Mouse (Mus musculus): ENCODE results near the gene Agap1. TPM values are rescaled to one million over a fixed set of nuclear protein-coding genes. Genes with fewer than 3 reads are reported as not detected.

Gene Agap1
- 8.5 and 8.7 TPM in 2 replicates for polyA plus RNA-seq (2015; fragmentation: Nextera tagmentation; extraction: Ambion mirVana)

- Histone ChIP-seq H3K36me3 (ENCODE audit: insufficient read depth, low read length) (no peaks in the 10 kb centered on the region), H3K27ac (peak within 1 kb of the TSS; percentile 77), H3K9me3 (replicated peaks; ENCODE audit: low read length) (no peaks in the 10 kb centered on the region), H3K4me2 (ENCODE audit: low read length) (peak within 1 kb of the TSS; percentile 97), H3K27me3 (ENCODE audit: insufficient read depth, low read length) (no peaks in the 10 kb centered on the region), H3K4me3 (replicated peaks; ENCODE audit: low read depth, low read length) (peak within 1 kb of the TSS; percentile 64), H3K4me1 (replicated peaks; ENCODE audit: insufficient read depth, low read length) (peaks cover 12% of the 10 kb centered on the region), H3K9ac (ENCODE audit: low read depth, low read length) (peak within 1 kb of the TSS; percentile 73)
- TF ChIP-seq CTCF (IDR thresholded peaks at IDR 0.05; ENCODE audit: low read depth) = no peak
- DNase-seq (ENCODE audit: low spot score) = peak; percentile 94
- ATAC-seq (replicated peaks; ENCODE audit: low FRiP score, low read depth) = peak; percentile 93
- WGBS = under 1% methylated on average over 71 of the region's 118 CpGs
Measured at GRCm38 (mm10) chr1:89454196-89455123, at the start of gene Agap1. Gene Agap1 (plus strand): TSS chr1:89454806.

GRCm38 (mm10) chr1:89405991-89406390, 48.6 kb upstream of the Agap1 start:
- Histone ChIP-seq H3K4me1 (replicated peaks; ENCODE audit: insufficient read depth, low read length) (no peaks in the 10 kb centered on the region), H3K9me3 (replicated peaks; ENCODE audit: low read length) (no peaks in the 10 kb centered on the region), H3K36me3 (ENCODE audit: insufficient read depth, low read length) (no peaks in the 10 kb centered on the region), H3K9ac (ENCODE audit: low read depth, low read length) (no peak overlapping the region), H3K4me3 (replicated peaks; ENCODE audit: low read depth, low read length) (no peak overlapping the region), H3K27me3 (ENCODE audit: insufficient read depth, low read length) (no peaks in the 10 kb centered on the region), H3K4me2 (ENCODE audit: low read length) (no peak overlapping the region), H3K27ac (no peak overlapping the region)
- WGBS = 58% methylated on average over 6 of the region's 6 CpGs
- no peak for TF ChIP-seq CTCF (IDR thresholded peaks at IDR 0.05; ENCODE audit: low read depth)
- DNase-seq (ENCODE audit: low spot score) (peak; percentile 25), ATAC-seq (replicated peaks; ENCODE audit: low FRiP score, low read depth) (no peak)

DNA sequence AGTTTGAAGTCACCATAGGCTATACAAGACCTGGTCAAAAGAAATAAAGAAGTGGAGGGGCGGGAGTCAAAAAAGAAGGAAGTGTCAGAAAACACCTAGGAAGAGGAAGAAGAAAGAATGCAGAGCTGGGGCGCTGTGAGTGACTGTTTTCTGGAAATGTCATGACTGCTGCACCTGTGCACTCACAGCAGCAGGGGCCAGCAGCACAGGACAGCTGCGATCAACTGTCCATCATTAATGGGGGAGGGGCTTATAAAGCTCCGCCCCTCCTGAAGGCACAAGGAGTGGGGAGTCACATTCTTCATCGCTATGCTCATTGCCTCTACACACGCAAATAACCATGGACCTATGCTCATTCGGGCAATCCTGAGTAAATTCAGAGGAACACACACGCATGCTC, 46.6 kb upstream of the Agap1 start:
- 80% methylated on average over 8 of the region's 8 CpGs for WGBS
- DNase-seq (ENCODE audit: low spot score) (no peak), ATAC-seq (replicated peaks; ENCODE audit: low FRiP score, low read depth) (no peak)
- Histone ChIP-seq H3K4me2 (ENCODE audit: low read length) (no peak overlapping the region), H3K27me3 (ENCODE audit: insufficient read depth, low read length) (no peaks in the 10 kb centered on the region), H3K9ac (ENCODE audit: low read depth, low read length) (no peak overlapping the region), H3K4me3 (replicated peaks; ENCODE audit: low read depth, low read length) (no peak overlapping the region), H3K4me1 (replicated peaks; ENCODE audit: insufficient read depth, low read length) (no peaks in the 10 kb centered on the region), H3K27ac (no peak overlapping the region), H3K9me3 (replicated peaks; ENCODE audit: low read length) (no peaks in the 10 kb centered on the region), H3K36me3 (ENCODE audit: insufficient read depth, low read length) (no peaks in the 10 kb centered on the region)
- no peak for TF ChIP-seq CTCF (IDR thresholded peaks at IDR 0.05; ENCODE audit: low read depth)

- no peaks in the 10 kb centered on the region for H3K9me3 ChIP-seq (replicated peaks; ENCODE audit: low read length)
- no peak for ATAC-seq (replicated peaks; ENCODE audit: low FRiP score, low read depth)
- no peak for DNase-seq (ENCODE audit: low spot score)
- H3K9ac ChIP-seq (ENCODE audit: low read depth, low read length) = no peak overlapping the region
- no peak for TF ChIP-seq CTCF (IDR thresholded peaks at IDR 0.05; ENCODE audit: low read depth)
- 68% methylated on average over 2 of the region's 2 CpGs for WGBS
- 0 out of 2 replicates have a peak, but pooled peaks cover 4% of the 10 kb centered on the region for H3K4me1 ChIP-seq (replicated peaks; ENCODE audit: insufficient read depth, low read length)
- no peaks in the 10 kb centered on the region for H3K27me3 ChIP-seq (ENCODE audit: insufficient read depth, low read length)
- H3K27ac ChIP-seq = no peak overlapping the region
- no peak overlapping the region for H3K4me2 ChIP-seq (ENCODE audit: low read length)
- H3K36me3 ChIP-seq (ENCODE audit: insufficient read depth, low read length) = no peaks in the 10 kb centered on the region
- no peak overlapping the region for H3K4me3 ChIP-seq (replicated peaks; ENCODE audit: low read depth, low read length)
Measured at GRCm38 (mm10) chr1:89413122-89413521, 41.5 kb upstream of the Agap1 start.

DNA sequence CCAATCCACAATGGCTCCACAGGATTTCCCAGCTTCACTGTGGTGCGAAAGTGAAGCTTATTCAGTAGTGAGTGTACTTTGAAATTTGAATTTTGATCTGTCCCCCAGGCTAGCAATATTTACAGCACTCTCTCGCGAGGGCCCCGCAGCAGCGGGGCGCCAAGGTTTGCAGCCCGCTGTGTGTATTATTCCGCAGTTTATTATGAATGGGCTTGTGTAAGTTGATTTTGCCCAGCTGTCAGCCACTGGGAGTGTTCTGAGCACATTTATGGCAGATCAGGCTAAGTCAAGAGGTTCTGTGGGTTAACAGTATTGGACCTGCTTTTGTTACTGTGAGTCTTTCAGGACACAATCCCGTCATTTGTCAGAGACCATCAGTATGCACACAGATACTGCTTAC, 40.0 kb upstream of the Agap1 start:
- Histone ChIP-seq H3K4me2 (ENCODE audit: low read length) (no peak overlapping the region), H3K27me3 (ENCODE audit: insufficient read depth, low read length) (no peaks in the 10 kb centered on the region), H3K4me1 (replicated peaks; ENCODE audit: insufficient read depth, low read length) (0 out of 2 replicates have a peak, but pooled peaks cover 4% of the 10 kb centered on the region), H3K36me3 (ENCODE audit: insufficient read depth, low read length) (no peaks in the 10 kb centered on the region), H3K9me3 (replicated peaks; ENCODE audit: low read length) (no peaks in the 10 kb centered on the region), H3K9ac (ENCODE audit: low read depth, low read length) (no peak overlapping the region), H3K4me3 (replicated peaks; ENCODE audit: low read depth, low read length) (no peak overlapping the region), H3K27ac (no peak overlapping the region)
- DNase-seq (ENCODE audit: low spot score) (no peak), ATAC-seq (replicated peaks; ENCODE audit: low FRiP score, low read depth) (no peak)
- no peak for TF ChIP-seq CTCF (IDR thresholded peaks at IDR 0.05; ENCODE audit: low read depth)
- WGBS = 65% methylated on average over 9 of the region's 9 CpGs

GRCm38 (mm10) chr1:89416929-89417328, 37.7 kb upstream of the Agap1 start:
- Histone ChIP-seq H3K4me1 (replicated peaks; ENCODE audit: insufficient read depth, low read length) (0 out of 2 replicates have a peak, but pooled peaks cover 4% of the 10 kb centered on the region), H3K4me3 (replicated peaks; ENCODE audit: low read depth, low read length) (no peak overlapping the region), H3K4me2 (ENCODE audit: low read length) (no peak overlapping the region), H3K27me3 (ENCODE audit: insufficient read depth, low read length) (no peaks in the 10 kb centered on the region), H3K9me3 (replicated peaks; ENCODE audit: low read length) (no peaks in the 10 kb centered on the region), H3K9ac (ENCODE audit: low read depth, low read length) (no peak overlapping the region), H3K27ac (no peak overlapping the region), H3K36me3 (ENCODE audit: insufficient read depth, low read length) (no peaks in the 10 kb centered on the region)
- 15% methylated on average over 5 of the region's 5 CpGs for WGBS
- ATAC-seq (replicated peaks; ENCODE audit: low FRiP score, low read depth) (no peak), DNase-seq (ENCODE audit: low spot score) (no peak)
- no peak for TF ChIP-seq CTCF (IDR thresholded peaks at IDR 0.05; ENCODE audit: low read depth)

Measured in kidney, postnatal 0 days (tissue).